Mouse (Mus musculus) frontal cortex, adult 2 months (tissue): ENCODE data around the gene Hacd4. TPM values are rescaled to one million over a fixed set of nuclear protein-coding genes. Genes with fewer than 3 reads are reported as not detected.

Experiments used
- DNase-seq, 2 experiments: peaks; one replicate each; pipeline ENCODE4 v3.0.0; 2022; ENCODE audit warnings: low spot score in 1 of 2; ENCODE audit errors: extremely low spot score in 1 of 2
- polyA plus RNA-seq: library from polyadenylated mRNA; depleted of rRNA; stranded (reverse); fragments of >200 nt; gene quantifications from 2 replicates; pipeline ENCODE4 v1.2.3, GENCODE M21; 2012; rRNA removed

Gene Hacd4
- polyA plus RNA-seq, result 1.2 and 1.8 TPM in 2 replicates

- no peak for DNase-seq
Measured at GRCm38 (mm10) chr4:88438326-88438989, at the start of gene Hacd4. Hacd4 (minus strand) TSS chr4:88438928.

DNA sequence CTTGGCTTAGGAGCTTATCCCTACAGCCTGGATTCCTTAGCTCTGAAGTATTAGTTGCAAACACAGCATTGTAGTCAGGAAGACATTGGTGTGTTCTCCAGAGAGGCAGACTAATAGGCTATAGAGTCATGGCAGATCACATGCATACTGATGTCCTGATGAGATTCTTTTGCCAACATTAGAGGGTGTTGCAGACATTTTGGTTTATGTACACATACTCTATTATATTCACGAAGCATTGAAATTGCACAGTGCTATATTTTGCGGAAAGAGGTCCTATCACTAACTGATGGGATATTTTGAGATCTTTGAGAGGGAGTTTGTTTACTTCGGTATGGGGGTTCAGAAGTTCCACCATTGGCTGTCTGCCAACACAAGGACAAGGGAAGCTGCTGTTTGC is 49.4 kb upstream of the Hacd4 start:
- DNase-seq, result no peak

- DNase-seq, result no peak
Measured at GRCm38 (mm10) chr4:88480130-88480529, 41.4 kb upstream of the Hacd4 start.

GRCm38 (mm10) chr4:88478809-88479186 is 40.1 kb upstream of the Hacd4 start:
- DNase-seq, result no peak

DNA sequence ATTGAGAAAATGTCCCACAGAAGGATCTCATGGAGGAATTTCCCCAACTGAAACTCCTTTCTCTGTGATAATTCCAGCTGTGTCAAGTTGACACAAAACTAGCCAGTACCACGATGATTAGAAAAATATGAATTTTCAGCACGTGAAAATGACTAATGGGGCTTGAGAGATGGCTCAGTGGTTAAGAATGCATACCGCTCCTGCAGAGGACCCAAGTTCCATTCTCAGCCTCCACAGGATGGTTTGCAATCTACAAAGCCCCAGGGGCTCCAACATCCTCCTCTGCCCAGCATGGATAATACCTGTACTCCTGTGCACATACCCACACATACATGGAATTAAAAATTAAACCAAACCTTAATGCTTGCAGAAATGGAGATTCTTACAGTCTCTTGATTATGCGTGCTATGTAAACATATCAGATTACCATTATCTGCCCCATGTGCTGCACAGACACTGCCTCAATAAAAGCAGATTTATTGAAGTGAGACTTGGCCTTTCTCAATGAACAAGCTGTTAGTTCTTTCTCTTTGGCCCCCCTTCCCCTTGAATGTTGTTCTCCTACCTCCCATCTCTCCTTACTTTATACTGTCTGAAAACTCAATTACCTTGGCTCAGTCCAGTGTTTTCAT is 39.6 kb upstream of the Hacd4 start:
- no peak for DNase-seq

DNA sequence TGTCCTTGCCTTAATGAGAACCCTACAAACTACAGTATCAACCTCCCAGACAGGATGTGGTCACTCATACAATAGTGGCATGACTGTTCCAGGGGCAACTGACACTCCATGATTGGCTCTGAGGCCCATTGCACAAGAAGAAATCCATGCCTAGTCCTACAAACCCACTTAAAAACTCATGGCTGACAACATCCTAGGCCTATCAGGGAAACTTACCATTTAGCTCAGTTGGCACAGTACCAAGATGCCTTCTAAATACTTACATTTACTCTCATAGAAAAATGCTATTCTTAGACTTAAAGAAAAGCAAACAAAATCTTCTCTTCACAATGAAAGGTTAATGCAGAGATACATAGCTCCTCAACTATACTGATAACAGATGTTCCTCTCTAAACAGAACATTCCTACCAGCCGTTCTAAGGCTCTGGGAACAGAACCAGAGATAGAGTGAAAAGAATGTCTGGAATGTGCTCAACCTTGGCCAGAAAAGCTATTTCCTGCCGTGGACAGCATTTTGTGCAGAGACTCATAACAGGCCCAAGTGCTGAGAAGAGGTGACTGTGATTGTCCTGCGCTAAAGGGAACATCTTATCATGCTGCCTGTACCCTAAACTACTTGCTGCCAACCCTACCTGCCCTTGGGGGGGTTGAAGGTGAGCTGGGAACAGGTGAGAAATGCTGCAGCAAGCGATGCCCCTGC is 37.9 kb upstream of the Hacd4 start:
- DNase-seq, result peak in 1 of 2 experiments; percentile 6

DNA sequence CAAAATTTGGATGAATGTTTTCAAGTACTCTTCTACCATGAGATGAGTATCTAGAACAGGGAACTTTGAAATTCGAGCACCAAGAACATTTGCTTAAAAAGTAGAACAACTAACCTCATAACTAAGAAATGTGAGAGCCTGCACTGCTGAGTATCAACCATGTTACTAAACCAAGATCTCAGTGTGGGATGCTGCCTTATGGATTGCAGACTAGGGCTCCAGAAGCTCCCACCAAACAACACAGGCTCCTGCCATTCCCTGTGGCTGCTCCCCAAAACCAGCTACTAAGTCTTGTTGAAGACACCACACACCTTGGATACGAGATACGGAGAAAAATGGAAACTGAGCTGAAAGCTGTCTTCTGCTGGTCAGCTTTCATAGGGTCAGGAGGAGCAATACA is 37.4 kb upstream of the Hacd4 start:
- DNase-seq, result no peak

- no peak for DNase-seq
Measured at GRCm38 (mm10) chr4:88471528-88471927, 32.8 kb upstream of the Hacd4 start.

DNA sequence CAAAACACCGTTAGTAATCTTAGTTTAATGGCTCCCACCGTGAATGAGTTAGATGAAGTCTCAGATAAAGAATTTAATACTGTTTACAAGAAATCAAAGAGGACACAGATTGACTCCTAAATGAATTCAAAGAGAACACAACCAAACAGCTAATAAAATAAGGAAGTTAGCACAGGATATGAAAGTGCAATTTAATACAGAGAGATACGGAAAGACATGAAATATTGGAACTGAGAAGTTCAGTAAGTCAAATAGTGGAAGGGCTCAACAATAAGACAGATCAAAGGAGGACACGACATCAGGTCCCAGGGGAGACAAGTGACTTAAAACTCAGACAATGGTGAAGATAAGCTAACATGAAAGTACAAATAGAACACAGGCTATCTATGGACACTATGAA is 25.8 kb upstream of the Hacd4 start:
- DNase-seq, result no peak

DNA sequence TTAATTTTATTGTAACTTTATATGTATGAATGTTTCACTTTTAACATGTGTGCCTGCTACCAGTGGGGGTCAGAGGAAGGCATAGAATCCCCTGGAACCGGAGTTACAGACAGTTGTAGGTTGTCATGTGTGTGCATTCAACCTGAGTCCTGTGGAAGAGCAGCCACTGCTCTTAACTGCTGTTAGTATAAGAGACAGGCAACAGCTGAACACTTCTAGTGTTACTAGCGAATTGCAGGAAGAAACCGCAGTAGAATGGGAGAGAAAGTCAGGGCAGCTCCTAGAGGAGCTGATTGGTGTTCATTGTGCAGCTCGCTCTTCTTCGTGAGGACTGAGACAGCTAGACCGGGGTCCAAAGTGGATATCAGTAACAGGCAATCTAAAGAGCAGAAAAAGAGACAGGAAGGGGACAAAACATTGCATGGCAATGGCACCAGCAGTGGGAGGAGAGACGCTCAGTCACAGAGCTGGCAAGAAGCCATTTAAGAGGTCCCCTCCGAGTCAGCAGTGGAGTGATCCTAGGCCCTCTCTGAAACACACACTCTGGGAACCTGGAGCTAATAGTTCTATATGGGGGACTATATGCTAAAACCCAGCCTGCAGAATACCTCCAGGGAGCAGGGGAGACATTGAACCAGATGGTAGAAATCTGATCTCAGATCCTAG is 24.4 kb upstream of the Hacd4 start:
- DNase-seq, result no peak

- DNase-seq, result no peak
Measured at GRCm38 (mm10) chr4:88462501-88462900, 23.8 kb upstream of the Hacd4 start.

DNA sequence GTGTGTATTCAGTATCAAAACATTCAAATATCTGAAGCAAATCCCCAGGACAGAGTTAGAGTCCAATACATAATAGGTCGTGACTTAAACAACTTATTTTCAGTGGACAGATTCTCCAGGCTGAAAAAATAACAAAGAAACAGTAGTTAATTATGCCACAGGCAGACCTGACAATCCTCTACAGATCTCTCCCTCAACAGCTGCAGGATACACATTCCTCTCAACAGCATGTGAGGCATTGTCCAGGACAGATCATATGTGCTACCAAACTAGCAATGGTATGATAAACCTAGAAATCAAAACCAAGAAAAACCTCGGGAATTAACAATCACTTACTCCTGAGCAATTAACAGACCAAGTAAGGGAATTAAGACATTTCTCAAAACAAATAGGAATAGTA is 22.6 kb upstream of the Hacd4 start:
- no peak for DNase-seq

DNA sequence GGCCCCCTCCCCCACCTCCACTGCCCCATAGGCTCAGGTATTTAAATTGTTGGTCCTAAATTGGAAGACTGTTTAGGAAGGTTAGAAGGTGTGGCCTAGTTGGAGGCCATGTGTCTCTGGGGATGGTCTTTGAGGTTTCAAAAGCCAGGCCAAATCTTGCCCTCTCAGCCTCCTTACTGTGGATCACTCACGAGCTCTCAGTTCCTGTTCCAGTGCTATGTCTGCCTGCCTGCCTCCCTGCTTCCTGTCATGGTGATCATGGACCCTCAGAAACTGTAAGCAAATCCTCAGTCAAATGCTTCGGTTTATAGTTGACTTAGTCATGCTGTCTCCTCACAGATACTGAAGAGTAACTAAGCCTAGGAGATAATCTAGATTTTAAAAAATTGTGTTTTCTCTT is 19.9 kb upstream of the Hacd4 start:
- no peak for DNase-seq

DNA sequence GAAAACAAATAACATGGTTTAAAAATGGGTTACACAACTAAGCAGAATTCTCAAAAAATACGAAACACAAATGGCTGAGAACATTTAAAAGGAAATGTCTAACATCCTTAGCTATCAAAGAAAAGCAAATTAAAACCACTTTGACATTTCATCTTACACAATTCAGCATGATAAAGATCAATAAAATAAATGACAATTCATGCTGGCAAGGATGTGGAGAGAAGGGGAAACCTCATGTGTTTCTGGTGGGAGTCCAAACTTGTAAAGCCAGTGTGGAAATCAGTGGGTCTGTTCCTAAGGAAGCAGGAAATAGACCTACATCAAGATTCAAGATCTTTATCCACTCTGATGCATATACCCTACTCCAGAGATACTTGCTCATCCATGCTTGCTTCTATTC is 19.4 kb upstream of the Hacd4 start:
- no peak for DNase-seq

DNA sequence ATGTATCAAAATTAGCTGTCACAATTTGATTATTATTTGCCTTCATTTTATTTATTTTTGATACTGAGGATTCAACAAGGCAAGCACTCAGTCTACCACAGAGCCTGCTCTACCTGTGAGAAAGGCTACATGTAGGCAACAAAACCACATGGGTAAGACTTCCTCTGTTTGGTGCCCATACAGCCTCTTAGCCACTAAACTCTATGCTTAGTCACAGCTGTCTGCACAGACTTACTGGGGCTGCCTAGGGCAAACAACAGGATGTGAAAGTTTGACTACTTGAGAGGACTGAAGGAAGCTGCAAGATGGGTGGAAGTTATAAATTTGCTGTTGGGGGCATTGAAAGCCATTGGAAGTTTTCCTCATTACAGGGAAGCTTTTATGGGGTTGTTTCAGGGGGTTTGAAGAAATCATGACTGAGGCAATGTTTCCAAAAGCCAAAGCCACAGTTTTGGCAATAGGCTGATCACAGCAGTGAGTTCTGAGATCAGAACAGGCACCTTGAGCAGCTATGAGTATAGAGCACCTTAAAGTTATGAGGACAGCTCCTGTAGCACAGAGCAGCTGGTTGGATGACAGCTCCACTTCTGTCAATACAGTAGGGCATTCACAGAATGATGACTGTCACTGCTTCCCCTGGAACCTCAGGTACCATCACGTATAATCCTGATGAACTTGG is 11.5 kb upstream of the Hacd4 start:
- DNase-seq, result no peak

GRCm38 (mm10) chr4:88448976-88449375 is 10.2 kb upstream of the Hacd4 start:
- no peak for DNase-seq

DNA sequence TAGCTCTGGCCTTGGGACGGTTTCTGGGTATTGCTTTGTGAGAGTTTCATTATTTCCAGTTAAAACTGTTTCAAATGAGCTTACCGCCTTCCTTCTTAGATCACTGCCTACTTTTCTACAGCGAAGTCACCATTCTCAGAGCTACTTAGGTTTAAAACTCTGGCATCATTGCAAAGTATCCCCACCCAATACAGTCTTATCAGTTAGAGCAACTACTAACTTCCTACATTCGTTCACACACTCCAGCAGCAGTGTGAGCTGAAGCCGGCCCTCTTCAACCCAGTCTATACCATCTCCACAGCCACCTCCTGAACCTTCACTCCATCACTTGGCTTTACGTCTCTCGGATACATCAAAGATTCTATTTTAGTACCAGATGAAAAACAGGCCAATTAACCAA is 2.1 kb upstream of the Hacd4 start:
- DNase-seq, result no peak

DNA sequence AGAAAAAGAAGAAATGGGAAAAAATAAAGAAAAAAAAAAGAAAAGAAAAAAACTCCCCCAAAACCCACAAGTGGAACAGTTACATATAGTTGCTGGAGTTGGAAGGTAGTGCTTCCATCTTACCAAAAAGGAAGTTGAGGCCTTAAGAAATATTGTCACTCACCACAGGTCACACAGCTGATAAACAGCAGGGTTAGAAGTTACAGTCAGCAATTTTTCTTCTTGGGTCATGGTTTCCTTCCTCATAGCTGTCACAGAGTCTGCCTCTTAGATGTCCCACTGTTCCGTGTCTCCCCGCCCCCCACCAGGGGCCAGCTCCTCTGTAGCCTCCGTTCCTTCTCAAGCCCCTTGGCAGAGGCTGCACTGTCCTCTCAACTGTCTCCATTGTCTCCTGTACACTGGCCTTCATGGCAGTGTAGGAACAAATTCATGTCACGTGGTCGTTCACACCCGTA is 968 bp upstream of the Hacd4 start:
- no peak for DNase-seq

DNA sequence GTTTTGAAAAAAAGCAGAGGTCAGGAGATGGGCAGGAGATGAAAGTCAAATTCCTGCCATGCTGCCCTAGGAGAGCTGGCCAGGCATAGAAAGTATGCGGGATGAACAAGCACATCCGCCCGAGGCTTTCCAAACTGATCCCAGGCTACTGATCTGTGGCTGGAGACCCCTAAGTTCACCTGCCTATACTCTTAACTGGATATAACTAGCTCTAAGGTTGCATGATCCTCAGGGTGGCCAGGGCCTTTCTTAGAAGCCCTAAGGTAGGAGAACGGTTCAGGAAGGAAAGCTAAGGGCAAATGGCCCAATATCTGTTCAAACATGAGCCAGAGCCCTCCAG is 232 bp upstream of the Hacd4 start:
- no peak for DNase-seq

GRCm38 (mm10) chr4:88437917-88438316 is 811 bp downstream of the Hacd4 start:
- DNase-seq, result no peak

DNA sequence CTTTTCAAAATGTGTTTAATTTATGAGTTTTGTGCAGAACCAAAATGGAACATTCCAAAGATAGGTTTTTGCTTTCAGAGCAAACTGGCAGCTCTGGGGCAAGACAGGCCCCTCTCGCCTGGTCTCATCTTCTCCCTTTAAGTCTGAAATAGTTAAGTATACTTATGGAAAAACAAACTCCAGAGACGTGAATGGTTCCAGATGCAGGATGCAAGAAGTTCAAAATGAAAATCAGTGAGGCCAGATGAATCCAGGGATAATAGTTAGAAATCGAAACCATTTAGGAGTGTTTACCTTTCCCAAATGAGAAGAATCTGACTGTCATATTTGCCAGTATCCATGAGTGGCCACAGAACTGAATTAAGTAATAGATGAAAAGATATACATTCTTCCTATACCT is 1.6 kb downstream of the Hacd4 start:
- DNase-seq, result no peak
